Mouse (Mus musculus): Measurements from ENCODE around the gene Iqsec1. TPM values are rescaled to one million over a fixed set of nuclear protein-coding genes. Genes with fewer than 3 reads are reported as not detected.

The Iqsec1 gene
- polyA plus RNA-seq, 1 experiment from 2014 or later: 5.1 TPM

- no peaks in the 10 kb centered on the region for H3K9me3 ChIP-seq (ENCODE audit: control insufficient read depth, low read length)
- H3K27me3 ChIP-seq (ENCODE audit: control insufficient read depth, insufficient read depth, low read length): no peaks in the 10 kb centered on the region
- 0 out of 2 replicates have a peak, but pooled peaks cover 7% of the 10 kb centered on the region for H3K4me1 ChIP-seq (replicated peaks; ENCODE audit: control insufficient read depth, insufficient read depth)
- H3K9ac ChIP-seq (ENCODE audit: low read length): 0 out of 2 replicates have a peak overlapping the region, but pooled peaks have one; percentile 8
- WGBS: 69% methylated on average over 2 of the region's 2 CpGs
- H3K27ac ChIP-seq (replicated peaks): peak overlapping the region; percentile 81
- H3K4me3 ChIP-seq (ENCODE audit: low read depth, low read length): no peak overlapping the region
- H3K4me2 ChIP-seq (replicated peaks; ENCODE audit: low read depth): no peak overlapping the region
- H3K36me3 ChIP-seq (ENCODE audit: control insufficient read depth, insufficient read depth, low read length): no peaks in the 10 kb centered on the region
- DNase-seq (ENCODE audit: low spot score) (no peak), ATAC-seq (ENCODE audit: low FRiP score, low TSS enrichment) (no peak)
- TF ChIP-seq EP300 (optimal IDR thresholded peaks at IDR 0.05) (no peak), CTCF (IDR thresholded peaks at IDR 0.05; ENCODE audit: low read depth) (no peak)
These were observed 223.7 kb downstream of the Iqsec1 start for GRCm38 (mm10) chr6:90764753-90765152.

- H3K4me3 ChIP-seq (ENCODE audit: low read depth, low read length): no peak overlapping the region
- 0 out of 2 replicates have a peak, but pooled peaks cover 7% of the 10 kb centered on the region for H3K4me1 ChIP-seq (replicated peaks; ENCODE audit: control insufficient read depth, insufficient read depth)
- TF ChIP-seq EP300 (optimal IDR thresholded peaks at IDR 0.05) (no peak), CTCF (IDR thresholded peaks at IDR 0.05; ENCODE audit: low read depth) (peak; percentile 40)
- no peaks in the 10 kb centered on the region for H3K27me3 ChIP-seq (ENCODE audit: control insufficient read depth, insufficient read depth, low read length)
- no peaks in the 10 kb centered on the region for H3K9me3 ChIP-seq (ENCODE audit: control insufficient read depth, low read length)
- H3K4me2 ChIP-seq (replicated peaks; ENCODE audit: low read depth): peak overlapping the region; percentile 20; the same call in 1 of the 2 replicates
- DNase-seq (ENCODE audit: low spot score) (peak; percentile 84), ATAC-seq (ENCODE audit: low FRiP score, low TSS enrichment) (peak; percentile 93)
- peak overlapping the region; percentile 81 for H3K27ac ChIP-seq (replicated peaks)
- H3K9ac ChIP-seq (ENCODE audit: low read length): no peak overlapping the region
- H3K36me3 ChIP-seq (ENCODE audit: control insufficient read depth, insufficient read depth, low read length): no peaks in the 10 kb centered on the region
- WGBS: 19% methylated on average over 18 of the region's 18 CpGs
These were observed 224.4 kb downstream of the Iqsec1 start for GRCm38 (mm10) chr6:90763959-90764591.

- ATAC-seq (ENCODE audit: low FRiP score, low TSS enrichment) (no peak), DNase-seq (ENCODE audit: low spot score) (no peak)
- Histone ChIP-seq H3K4me2 (replicated peaks; ENCODE audit: low read depth) (peak overlapping the region; percentile 27; the same call in 1 of the 2 replicates), H3K9me3 (ENCODE audit: control insufficient read depth, low read length) (no peaks in the 10 kb centered on the region), H3K27ac (replicated peaks) (peak overlapping the region; percentile 35; the same call in 1 of the 2 replicates), H3K36me3 (ENCODE audit: control insufficient read depth, insufficient read depth, low read length) (no peaks in the 10 kb centered on the region), H3K4me1 (replicated peaks; ENCODE audit: control insufficient read depth, insufficient read depth) (0 out of 2 replicates have a peak, but pooled peaks cover 7% of the 10 kb centered on the region), H3K9ac (ENCODE audit: low read length) (no peak overlapping the region), H3K27me3 (ENCODE audit: control insufficient read depth, insufficient read depth, low read length) (no peaks in the 10 kb centered on the region), H3K4me3 (ENCODE audit: low read depth, low read length) (no peak overlapping the region)
- TF ChIP-seq CTCF (IDR thresholded peaks at IDR 0.05; ENCODE audit: low read depth) (no peak), EP300 (optimal IDR thresholded peaks at IDR 0.05) (no peak)
- 81% methylated on average over 4 of the region's 4 CpGs for WGBS
These were observed 225.2 kb downstream of the Iqsec1 start for GRCm38 (mm10) chr6:90763295-90763694.

- ATAC-seq (ENCODE audit: low FRiP score, low TSS enrichment): no peak
- H3K4me3 ChIP-seq (ENCODE audit: low read depth, low read length): no peak overlapping the region
- WGBS: 74% methylated on average over 2 of the region's 2 CpGs
These were observed 226.3 kb downstream of the Iqsec1 start for GRCm38 (mm10) chr6:90762120-90762736.

GRCm38 (mm10) chr6:90761301-90762056, 227.0 kb downstream of the Iqsec1 start:
- Histone ChIP-seq H3K36me3 (ENCODE audit: control insufficient read depth, insufficient read depth, low read length) (no peaks in the 10 kb centered on the region), H3K4me1 (replicated peaks; ENCODE audit: control insufficient read depth, insufficient read depth) (0 out of 2 replicates have a peak, but pooled peaks cover 7% of the 10 kb centered on the region), H3K27ac (replicated peaks) (no peak overlapping the region), H3K9ac (ENCODE audit: low read length) (no peak overlapping the region), H3K4me2 (replicated peaks; ENCODE audit: low read depth) (no peak overlapping the region), H3K9me3 (ENCODE audit: control insufficient read depth, low read length) (no peaks in the 10 kb centered on the region), H3K27me3 (ENCODE audit: control insufficient read depth, insufficient read depth, low read length) (no peaks in the 10 kb centered on the region), H3K4me3 (ENCODE audit: low read depth, low read length) (no peak overlapping the region)
- ATAC-seq (ENCODE audit: low FRiP score, low TSS enrichment): no peak
- no peak for DNase-seq (ENCODE audit: low spot score)
- TF ChIP-seq EP300 (optimal IDR thresholded peaks at IDR 0.05): no peak
- no peak for TF ChIP-seq CTCF (IDR thresholded peaks at IDR 0.05; ENCODE audit: low read depth)
- 70% methylated on average over 4 of the region's 4 CpGs for WGBS

More at GRCm38 (mm10) chr6:90762120-90762736, 226.3 kb downstream of the Iqsec1 start:
- H3K4me2 ChIP-seq (replicated peaks; ENCODE audit: low read depth): no peak overlapping the region
- H3K27ac ChIP-seq (replicated peaks): no peak overlapping the region
- no peak for DNase-seq (ENCODE audit: low spot score)
- 0 out of 2 replicates have a peak, but pooled peaks cover 7% of the 10 kb centered on the region for H3K4me1 ChIP-seq (replicated peaks; ENCODE audit: control insufficient read depth, insufficient read depth)
- H3K9me3 ChIP-seq (ENCODE audit: control insufficient read depth, low read length): no peaks in the 10 kb centered on the region
- no peak for TF ChIP-seq EP300 (optimal IDR thresholded peaks at IDR 0.05)
- TF ChIP-seq CTCF (IDR thresholded peaks at IDR 0.05; ENCODE audit: low read depth): no peak
- H3K27me3 ChIP-seq (ENCODE audit: control insufficient read depth, insufficient read depth, low read length): no peaks in the 10 kb centered on the region
- no peaks in the 10 kb centered on the region for H3K36me3 ChIP-seq (ENCODE audit: control insufficient read depth, insufficient read depth, low read length)
- no peak overlapping the region for H3K9ac ChIP-seq (ENCODE audit: low read length)

Measured in stomach, postnatal 0 days (tissue).